Mouse (Mus musculus): ENCODE measurements at regions not wholly inside any gene's neighbourhood (a gene's known extent, or its start where the extent isn't known, plus 50 kb on each side); places are given as distances from the start of the nearest gene placed in this dataset.

DNA sequence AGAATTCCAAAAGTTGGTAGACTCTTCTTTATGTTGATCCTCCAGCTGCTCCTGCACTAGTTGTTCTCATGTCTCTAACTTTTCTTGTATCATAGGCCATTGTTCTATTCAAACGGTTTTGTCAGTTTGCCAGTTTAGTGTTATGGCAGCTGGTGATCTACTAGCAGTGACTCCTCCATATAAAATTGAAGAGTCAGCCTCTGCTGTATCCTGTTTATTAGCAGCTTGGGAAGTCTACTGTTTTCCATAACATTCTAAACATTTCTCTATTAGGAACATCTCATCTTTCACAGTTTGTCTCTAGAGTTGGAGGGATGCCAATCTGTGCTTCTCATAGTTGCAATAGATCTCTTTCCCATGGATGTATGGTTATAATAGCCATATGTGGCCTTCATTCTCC, 58.6 kb downstream of the Drd1 start:
- no peak for DNase-seq

DNA sequence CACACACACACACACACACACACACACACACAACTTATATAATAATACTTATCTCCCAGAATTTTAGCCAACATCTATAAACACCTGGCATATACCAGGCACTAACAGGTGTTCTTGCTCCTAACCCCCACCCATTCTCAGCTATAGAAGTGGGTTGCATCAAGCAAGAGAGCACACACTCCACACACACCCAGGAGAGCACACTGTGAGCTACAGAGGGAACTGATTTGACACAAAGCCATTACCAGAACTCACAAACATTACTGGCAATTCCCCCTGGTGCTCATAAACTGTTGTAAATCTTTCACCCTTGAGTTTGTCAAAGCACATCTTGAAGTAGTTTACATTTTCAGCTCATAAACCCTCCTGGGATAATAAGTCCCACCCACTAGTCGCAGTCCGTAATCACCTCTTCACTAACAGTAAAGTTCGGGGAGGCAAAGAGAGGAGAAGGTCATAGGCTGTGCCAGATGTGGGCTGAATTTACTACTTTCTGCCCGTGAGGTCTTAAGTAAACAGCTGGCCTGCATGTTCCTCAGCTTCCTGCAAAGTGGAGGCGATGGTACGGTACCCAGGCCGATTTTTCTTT, 62.5 kb downstream of the Drd1 start:
- DNase-seq = no peak

DNA sequence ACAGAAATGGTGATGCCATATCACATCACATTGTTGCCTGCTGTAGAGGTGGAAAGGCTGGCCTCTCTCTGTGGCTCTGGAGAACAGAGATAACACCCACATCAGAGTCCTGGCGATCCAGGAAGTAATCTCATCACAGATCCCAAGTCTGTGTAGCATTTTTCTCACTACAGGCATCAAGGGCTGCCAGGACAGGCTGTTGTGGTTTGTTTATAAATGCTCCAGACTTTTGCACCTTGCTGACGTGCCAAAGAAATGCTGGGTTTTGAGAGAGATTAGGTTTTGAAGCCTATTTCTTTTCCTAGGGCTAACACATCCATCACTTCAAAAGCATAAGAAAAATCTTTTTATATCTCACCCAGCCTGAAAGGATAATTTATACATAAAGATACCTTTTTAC, 76.3 kb downstream of the Drd1 start:
- DNase-seq = no peak

DNA sequence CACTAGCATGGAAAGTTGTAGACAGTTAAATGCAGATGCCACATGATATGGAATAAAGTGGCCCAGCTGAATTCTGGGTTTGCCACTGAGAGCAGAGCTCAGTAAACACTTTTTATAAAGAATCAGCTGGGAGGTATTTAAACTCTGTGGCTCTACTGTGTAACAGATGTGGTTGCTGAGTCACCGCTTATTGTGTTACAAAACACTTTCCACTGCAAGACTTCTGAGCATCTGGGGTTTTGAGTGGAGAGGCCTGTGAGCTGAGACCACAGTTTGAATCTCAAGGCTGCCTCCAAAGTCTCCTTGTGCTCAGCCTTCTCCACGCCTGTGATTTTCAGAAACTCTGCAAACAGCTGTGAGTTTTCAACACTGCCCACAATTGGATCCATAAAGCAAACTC, 86.1 kb downstream of the Drd1 start:
- DNase-seq = peak; percentile 28

DNA sequence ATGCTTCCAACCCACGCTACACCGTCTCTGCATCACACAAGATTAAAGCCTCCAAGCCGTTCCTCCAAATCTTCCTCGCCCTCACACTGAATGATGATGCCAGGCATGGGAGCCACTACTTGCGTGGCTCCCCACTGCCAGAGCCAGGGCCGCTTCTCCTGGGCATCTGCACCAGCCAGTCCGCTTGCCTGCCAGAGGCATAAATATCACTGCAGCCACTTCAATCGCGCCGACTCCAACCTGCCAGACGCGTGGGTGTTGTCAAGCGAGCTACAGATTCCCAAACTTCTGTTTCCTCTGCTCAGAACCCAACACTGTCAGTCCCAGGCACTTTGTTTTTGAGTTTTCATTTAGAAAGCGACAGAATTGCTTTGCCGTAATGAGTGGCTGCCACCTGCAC, 99.3 kb downstream of the Drd1 start:
- DNase-seq = peak; percentile 78

DNA sequence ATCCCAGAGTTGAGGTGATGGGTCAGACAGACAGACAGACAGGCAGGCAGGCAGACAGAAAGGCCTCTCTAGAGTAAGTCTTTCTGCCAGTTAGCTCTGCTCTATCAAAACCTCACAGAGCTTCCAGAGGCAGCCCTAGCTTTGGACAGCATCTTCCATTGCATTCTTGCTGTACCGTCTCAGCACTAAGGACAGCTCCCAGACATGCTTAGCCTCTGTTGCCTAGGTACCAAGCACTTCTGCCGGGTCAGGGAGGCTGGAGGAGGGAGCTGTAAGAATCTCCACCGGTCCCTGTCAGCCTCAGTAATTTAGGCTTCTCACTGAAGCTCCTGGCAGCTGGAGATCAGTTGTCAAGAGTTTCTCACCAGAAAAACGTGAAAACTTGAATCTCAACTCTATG, 107.4 kb downstream of the Drd1 start:
- no peak for DNase-seq

DNA sequence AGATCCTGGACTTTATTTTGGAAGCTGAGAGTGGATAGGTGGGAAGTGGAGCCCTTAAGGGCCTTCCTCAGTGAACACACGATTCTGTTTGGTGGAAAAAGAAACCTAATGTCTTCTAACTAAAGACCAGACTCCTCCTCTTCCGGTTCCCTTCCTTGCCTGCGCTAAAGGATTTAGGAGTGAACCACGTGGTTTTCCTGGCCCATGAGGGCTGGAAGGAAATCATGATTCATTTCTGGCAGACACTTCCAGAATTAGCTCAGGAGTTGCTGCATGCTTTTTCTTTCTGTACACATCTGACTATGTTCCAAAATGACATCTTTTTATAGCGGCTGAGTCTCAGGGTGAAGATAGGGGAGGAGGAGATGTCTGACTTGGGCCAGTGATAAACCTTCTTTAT, 109.8 kb downstream of the Drd1 start:
- DNase-seq = peak; percentile 15

DNA sequence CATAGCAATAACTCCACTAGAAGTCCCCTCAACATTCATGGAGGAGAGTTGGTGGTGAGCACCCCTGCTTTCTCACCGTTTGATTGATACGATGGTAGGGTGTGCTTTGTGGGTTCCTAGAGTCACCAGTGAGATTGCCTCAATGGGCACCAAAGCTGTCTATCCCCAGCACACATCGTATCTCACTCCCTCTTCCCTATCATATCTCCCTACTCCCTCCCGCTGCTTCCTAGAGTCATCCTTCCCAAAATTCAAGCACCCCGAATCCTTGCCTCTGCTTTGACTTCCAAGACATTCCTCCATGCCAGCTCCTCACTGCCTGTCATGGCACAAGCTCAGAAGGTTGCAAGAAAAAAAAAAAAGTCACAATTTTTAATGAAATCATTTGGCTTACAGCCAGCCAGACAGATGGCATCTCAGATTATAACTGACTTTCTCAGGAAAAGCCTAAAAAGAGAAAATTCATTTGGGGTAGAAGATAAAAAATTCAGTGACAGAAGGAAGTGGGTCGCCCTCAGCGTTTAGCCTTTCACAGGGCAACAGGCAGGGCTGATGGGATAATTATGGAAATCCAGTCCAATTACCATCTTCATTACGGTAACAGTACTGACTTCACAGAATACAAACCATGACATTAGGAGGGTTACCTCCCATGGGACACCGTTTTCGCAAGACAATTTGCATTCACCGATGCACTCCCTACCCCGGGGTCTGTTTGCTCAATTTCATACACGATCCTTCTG, 114.3 kb downstream of the Drd1 start:
- DNase-seq = no peak

DNA sequence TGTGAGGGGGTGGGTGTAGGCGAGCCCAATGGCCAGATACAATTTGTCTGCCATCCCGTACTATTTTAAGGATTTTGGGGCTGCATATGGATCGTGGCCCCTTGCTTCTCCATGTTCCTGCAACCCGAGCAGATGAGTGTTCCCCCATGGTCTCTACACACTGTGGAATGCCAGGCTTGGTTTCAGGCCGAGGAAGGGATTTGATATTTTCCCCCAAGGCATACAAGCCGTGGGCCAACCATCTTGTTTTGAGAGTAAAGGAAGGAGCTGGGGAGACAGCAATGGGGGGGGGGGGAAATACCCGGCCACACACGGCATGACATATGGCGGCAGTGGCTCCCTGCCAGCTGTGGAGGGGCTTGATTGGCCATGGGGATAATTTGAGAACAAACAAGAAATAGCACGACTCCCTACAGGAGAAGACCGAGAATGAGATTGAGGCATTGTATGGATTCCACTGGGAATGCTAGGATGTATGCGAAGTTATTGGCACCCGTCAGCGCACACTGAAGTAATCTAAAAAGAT, 120.3 kb downstream of the Drd1 start:
- DNase-seq = no peak

DNA sequence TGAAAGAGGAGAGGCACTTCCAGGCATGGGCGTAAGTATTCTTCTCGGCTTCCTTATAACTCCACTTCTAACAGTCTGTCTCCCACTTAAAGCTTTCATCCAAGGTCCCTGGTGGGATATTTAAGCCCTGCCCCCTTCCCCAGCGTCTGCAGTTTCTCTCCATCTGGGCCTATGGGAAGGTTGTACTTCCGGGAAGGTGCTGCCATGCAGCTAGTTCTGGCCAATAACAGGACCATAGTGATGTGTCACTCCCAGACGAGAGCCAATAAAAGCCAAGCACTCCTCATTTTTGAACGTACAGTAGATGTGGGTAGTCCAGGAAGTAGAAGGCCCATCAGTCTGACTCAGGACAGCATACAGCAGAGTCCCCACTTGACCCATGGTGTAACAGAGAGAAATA, 121.0 kb downstream of the Drd1 start:
- no peak for DNase-seq

DNA sequence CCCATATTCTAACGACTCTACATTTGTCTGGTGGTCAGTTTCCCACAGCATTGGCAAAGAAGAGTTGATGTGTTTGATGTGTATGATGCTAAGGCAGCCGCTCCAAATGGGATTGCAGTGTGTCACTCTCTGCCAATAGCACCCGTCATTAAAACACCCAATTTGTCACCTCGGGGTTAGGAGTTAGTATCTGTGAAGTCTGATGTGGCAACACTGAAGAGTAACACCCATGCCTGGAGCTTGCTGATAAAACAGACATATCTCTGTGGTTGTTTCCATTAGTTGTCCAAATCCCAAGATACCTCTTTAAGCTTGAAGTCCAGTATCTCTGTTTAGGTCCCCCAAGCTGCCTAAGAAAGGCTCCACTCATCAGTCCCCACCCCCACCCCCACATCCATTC, 129.4 kb downstream of the Drd1 start:
- DNase-seq = no peak

DNA sequence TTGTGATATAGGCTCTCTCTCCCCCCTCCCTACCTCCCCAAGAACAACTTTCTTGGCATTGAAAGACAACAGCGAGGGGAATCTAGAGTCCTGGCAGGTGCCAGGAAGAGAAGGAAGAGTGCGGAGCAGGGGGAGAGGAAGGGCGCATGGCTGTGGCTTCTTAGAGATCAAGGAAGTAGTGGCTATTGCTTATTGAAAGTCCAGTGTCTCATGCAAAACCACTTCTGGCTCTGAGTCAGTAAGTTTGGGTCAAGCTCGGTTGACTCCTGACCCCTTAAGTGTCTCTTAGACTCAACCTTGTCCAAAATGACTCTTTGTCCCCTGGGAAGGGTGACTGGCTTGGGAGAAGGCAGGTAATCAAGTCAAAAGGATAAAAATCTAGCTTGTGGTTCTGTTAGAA, 131.1 kb downstream of the Drd1 start:
- no peak for DNase-seq

DNA sequence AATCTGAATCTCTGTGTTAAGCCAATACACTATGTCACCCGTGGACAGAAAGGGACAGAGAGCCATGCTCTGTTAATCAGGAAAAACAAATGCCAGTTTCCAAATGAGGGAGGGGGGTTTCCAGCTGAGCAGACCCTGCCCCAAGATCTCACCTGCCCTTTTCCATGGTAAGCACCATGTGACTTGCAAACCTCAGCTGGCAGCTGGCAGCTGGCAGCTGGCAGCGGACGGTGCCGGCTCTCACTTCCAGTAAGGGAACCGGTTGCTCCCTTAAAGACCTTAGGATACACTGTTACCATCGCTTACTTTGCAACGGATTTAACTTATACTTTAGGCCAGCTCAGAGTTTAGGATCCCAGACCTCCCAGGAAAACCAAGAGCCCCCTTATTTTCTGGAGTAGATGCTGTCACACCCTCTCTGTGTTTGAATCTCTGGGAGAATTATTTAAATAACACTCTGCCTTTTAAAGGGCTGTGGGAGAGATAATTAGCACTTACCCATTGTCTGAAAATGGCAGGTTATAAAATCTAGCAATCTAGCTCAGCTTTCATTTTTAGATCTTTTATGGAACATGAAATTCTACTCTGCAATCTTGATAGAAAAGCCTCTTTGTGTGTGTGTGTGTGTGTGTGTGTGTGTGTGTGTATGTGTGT, 131.7 kb downstream of the Drd1 start:
- DNase-seq = no peak

DNA sequence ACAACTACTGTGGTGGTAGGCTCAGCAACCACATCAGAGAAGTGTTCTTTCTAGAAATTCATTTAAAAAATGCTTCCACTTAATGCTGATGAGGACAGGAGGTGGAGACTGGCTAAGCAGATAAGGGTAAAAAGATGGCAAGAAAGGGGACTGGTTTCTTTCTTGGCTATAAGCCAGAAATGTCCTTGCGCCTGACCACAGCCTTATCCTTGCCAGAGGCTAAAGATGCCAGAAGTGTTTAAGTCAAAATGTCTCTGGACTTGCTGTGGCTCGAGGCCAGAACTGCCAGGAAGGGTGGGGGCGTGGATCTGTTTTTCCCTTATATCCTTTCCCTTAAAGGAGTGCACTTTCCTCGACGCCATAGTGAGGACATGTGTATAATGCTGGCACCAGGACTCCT, 133.7 kb downstream of the Drd1 start:
- no peak for DNase-seq

DNA sequence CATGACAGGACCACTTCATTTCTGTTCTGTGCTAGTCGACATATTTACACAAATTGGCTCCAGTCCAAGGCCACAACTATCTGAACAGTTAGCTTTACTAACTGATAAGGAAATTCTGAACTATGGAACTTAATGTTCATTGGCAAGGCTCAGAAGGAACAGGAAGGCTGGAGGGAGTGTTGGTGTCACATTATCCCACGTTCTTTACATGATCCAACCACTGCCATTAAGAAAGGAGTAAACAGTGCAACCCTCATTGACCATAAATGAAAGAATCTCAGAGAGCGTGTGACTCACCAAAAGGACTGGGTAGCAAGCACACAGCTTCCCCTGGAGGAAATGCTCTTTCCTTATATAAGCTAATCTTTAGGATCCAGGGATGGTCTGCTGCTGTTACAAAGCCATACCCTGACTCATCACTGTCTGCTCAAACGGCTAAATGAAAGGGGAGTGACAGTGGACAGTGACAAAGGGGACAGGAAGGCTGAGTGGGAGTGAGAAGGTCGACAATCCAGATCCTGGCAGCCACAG, 135.6 kb downstream of the Drd1 start:
- DNase-seq = no peak

DNA sequence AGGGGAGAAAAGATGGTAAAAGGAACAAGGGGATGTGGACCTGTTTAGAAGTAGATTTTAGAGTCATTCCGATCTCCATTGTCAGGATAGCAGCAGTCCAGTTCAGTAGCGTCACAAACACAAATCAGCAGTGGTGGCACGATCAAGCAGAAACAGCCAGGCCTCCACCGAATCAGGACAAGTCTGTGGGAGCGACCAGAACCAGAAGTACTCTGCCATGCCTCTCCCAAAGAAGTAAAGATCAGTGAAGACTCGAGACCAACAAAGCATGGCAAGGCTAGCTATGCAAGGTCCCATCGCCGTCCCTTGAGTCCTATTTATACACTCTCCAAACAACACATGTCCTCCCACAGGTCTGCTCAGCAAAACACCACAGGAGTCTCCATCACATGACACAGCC, 140.0 kb downstream of the Drd1 start:
- DNase-seq = no peak

DNA sequence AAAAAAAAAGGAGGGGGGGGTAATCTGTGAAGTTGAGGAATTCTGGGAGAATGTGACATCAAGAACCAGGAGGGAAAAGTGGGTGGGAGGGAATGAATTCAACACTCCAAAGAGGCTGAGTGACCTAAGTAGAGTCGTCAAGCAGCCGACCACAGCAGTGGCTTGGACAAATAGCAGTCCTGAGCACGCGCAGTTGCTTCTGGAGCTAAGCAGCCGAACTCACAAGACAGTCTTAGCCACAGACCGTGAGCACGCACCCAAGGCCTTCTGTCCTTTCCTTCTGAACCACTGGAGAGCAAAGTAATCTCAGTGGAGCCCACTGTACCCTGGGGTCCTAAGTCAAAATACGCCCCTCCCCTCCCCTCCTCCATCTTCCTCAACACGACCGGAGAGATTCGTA, 141.1 kb downstream of the Drd1 start:
- no peak for DNase-seq

DNA sequence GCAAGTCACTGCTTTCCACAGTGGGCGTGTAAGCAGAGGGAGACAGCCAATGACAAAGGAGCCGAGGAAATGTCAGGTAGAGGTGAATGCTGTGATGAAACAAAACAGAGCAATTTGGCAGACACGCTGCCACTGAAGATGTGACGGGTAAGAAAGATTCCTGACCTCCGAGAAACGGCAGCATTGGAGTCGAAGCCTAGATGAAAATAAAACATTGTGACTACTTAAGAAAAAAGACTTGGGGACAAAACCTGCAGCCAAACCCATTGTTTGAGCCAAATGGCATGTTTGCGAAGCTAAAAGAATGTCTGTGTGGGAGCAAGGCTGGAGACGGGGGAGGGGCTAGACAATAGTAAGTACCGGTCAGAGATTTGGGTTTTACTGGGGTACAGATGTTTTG, 142.0 kb downstream of the Drd1 start:
- no peak for DNase-seq

DNA sequence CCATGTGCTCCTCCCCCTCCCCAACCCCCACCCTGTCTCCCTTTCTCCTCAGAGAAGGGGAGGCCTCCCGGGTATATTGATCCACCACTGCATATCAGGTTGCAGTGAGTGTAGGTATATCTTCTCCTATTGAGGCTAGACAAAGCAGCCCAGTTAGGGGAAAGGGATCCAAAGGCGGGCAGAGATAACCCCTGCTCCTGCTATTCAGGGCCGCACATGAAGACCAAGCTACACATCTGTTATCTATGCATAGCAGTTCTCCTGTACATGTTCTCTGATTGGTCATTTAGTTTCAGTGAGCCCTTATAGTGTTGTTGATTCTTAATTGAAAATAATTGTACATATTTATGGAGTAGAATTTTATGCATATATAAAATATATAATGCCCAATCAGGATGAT, 143.7 kb downstream of the Drd1 start:
- no peak for DNase-seq

DNA sequence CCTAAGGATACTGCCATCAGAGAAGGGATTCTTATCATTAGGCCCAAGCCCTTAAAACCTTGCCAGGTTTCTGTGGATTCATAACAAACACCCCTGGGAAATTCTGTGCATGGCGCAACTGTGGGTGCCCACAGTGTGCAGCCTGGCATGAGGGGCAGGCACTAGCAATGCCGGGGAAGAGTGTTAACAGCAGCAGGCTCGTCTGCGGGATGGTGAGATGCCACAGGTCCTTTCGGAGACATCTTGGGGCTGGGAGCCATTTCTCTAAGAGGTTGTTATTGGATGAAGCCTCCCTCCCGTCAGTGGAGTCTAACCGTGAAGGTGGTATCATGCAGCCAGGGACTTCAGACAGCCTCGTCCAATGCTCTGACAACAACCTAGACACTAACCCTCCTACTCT, 144.2 kb downstream of the Drd1 start:
- no peak for DNase-seq

DNA sequence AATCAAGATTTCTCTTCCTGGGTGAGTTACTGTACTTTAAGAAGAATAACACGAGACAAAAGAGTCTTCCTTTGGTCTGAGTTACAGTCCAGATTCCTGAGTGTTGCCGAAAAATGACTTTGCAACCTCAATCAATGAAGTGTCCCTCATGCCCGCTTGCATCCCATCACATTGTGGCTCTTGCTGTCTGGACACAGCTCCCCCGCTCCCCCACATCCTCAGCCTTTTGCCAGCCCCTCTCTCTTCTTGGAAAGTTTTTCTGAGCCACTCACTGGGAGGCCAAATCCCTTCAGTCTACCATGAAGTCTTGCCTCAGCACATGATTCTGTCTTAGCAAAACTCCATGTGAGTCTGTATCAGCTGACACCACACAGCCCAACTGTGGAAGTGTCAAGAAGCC, 145.3 kb downstream of the Drd1 start:
- no peak for DNase-seq

DNA sequence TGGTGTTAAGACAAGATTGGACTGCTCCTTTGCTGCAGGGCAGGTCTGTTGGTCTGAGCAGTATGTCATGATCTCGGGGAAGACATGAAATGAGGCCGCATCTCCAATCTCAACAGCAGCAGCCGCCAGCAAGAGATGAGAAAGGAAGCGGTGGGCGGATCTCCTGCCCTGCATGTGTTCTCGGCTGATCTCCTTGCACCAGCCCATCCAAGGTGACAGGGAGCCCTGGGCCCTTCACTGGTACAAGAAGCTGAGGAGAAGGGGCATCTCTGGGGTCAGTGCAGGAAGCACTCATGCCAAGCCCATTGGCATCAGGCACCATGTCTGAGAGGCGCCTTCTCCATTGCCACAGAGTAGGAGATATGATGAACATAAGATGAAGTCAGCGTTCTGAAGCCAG, 151.0 kb downstream of the Drd1 start:
- no peak for DNase-seq

DNA sequence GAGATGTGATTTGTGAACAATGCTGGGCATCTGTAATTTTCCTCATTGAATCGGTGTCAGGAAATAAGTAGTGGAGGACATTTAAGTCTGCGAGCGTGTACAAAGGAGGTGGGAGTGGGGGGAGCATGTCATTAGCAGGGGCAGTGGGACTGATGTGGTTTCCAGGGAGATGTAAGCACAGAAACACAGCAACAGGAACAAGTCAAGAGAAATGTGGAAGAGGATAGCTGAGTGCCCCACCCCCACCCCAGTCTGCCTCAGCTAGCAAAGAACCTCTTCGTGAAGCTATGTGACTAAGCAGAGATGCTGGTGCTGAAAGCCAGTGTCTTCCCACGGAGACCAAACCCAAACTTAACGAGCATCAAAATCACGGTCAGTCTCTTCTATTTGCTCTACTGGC, 151.9 kb downstream of the Drd1 start:
- no peak for DNase-seq

DNA sequence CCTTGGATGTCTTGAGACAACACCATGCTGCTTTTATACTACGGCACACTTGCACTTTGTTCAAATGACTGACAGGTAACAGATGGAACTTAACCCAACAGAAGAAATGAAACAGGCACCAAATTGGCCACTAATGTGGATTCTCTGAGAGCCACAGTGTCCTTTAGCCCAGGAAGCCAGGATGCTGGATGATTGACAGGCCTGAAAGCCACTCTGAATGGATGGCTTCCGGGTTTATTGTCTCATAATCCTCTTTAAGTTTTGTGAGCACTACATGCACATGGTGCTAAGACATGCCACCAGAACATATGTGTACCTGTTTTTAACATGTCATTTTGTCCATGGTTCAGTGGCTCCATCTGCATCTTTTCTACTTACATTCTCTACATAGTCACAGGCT, 152.7 kb downstream of the Drd1 start:
- no peak for DNase-seq

Measured in right cerebral cortex, postnatal 25 days (tissue).